Mouse (Mus musculus): ENCODE results near the gene Srgap1. TPM values are rescaled to one million over a fixed set of nuclear protein-coding genes. Genes with fewer than 3 reads are reported as not detected.

Srgap1 gene
- polyA plus RNA-seq, 1 experiment = 16.2 TPM

DNA sequence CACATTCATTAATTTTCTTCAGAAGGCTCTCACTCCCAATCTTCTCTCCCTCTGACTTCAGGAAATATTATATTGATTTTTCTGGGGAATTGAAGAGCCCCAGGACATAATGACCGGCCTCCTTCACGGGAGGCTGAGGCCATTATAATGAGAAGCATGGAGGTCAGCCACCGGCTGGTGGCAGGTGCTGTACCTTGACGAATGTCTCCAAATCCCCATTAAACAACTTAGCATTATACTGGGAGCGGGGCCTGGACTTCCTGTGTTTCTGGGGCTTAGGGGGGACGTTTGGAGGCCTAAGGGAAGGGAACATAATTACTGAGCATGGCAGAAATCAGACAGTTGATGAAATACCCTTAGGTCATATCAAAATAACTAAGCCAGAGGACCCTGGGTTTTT lies 218.1 kb downstream of the Srgap1 start:
- H3K27ac ChIP-seq (ENCODE audit: insufficient read depth, low read length) = no peak overlapping the region
- no peak overlapping the region for H3K4me3 ChIP-seq (ENCODE audit: insufficient read depth, low read length)
- H3K4me1 ChIP-seq (ENCODE audit: control insufficient read depth, insufficient read depth, low read length) = no peaks in the 10 kb centered on the region
- TF ChIP-seq CTCF (IDR thresholded peaks at IDR 0.05; ENCODE audit: borderline replicate concordance, insufficient read depth, low read length) (no peak), POLR2A (IDR thresholded peaks at IDR 0.05; ENCODE audit: low read depth, low read length) (no peak)

DNA sequence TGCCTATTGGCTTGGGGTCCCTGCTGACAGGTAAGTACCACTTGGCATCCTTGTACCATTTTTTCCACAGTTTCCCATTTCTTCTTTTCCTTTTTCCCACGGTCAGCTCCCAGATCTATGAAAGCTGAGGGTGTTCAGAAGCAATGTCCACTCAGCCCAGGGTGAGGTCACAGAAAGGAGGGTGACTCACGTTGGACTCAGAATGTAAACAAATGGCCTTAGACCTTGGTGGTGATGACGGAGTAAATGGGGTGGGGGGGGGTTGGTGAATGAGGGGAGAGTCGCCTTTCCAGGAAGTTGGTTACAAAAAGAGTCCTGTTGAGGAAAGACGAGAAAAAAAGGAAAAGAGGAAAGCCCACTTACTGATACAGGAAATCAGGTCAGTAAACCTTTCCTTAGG lies 224.4 kb downstream of the Srgap1 start:
- Histone ChIP-seq H3K4me3 (ENCODE audit: insufficient read depth, low read length) (no peak overlapping the region), H3K27ac (ENCODE audit: insufficient read depth, low read length) (no peak overlapping the region)
- no peak for TF ChIP-seq CTCF (IDR thresholded peaks at IDR 0.05; ENCODE audit: borderline replicate concordance, insufficient read depth, low read length)
- TF ChIP-seq POLR2A (IDR thresholded peaks at IDR 0.05; ENCODE audit: low read depth, low read length) = no peak

DNA sequence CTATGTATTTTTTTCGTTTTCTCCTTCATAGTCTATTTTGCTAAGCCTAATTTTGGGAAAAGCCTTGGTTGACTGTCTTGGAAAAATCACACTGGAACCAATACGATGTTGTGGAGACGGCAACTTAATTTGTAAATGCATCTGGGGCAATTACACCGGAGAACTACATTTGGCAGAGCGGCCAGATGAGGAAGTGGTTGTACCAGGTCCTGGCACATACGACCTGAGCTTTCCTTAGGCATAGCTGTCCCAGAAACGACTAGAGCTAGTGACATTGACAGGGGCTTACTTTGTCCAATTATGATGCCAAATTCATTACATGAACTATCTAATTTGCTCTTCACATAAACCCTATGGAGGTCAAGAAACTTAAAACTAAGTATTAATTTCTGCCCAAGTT lies 226.3 kb downstream of the Srgap1 start:
- H3K4me3 ChIP-seq (ENCODE audit: insufficient read depth, low read length) = no peak overlapping the region
- TF ChIP-seq CTCF (IDR thresholded peaks at IDR 0.05; ENCODE audit: borderline replicate concordance, insufficient read depth, low read length) = no peak
- no peak for TF ChIP-seq POLR2A (IDR thresholded peaks at IDR 0.05; ENCODE audit: low read depth, low read length)

More for the DNA sequence above, 224.4 kb downstream of the Srgap1 start:
- no peaks in the 10 kb centered on the region; the same call in 1 of the 2 replicates for H3K4me1 ChIP-seq (ENCODE audit: control insufficient read depth, insufficient read depth, low read length)

DNA sequence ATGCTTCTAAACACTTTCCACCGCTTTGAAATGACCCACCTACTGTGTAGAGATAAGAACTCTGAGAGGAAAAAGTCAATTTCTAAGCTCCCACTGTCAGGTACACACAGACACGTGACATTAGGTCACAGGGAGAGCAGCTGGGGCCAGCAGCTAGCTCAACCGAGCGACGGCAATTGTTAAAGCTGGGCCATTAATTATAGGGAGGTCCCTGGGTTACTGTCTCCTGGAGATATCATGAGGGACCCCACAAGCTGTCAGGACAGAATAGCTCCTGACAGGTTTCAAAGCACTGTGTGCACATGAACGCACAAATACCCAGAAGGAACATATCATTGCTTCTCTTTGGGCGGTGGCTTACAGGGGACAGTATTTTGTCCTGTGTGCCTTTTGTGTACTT lies 229.1 kb downstream of the Srgap1 start:
- TF ChIP-seq CTCF (IDR thresholded peaks at IDR 0.05; ENCODE audit: borderline replicate concordance, insufficient read depth, low read length) = no peak
- TF ChIP-seq POLR2A (IDR thresholded peaks at IDR 0.05; ENCODE audit: low read depth, low read length) = no peak
- Histone ChIP-seq H3K27ac (ENCODE audit: insufficient read depth, low read length) (no peak overlapping the region), H3K4me3 (ENCODE audit: insufficient read depth, low read length) (no peak overlapping the region), H3K4me1 (ENCODE audit: control insufficient read depth, insufficient read depth, low read length) (no peaks in the 10 kb centered on the region; the same call in 1 of the 2 replicates)

More for the DNA sequence above, 226.3 kb downstream of the Srgap1 start:
- H3K4me1 ChIP-seq (ENCODE audit: control insufficient read depth, insufficient read depth, low read length) = no peaks in the 10 kb centered on the region; the same call in 1 of the 2 replicates
- H3K27ac ChIP-seq (ENCODE audit: insufficient read depth, low read length) = no peak overlapping the region

DNA sequence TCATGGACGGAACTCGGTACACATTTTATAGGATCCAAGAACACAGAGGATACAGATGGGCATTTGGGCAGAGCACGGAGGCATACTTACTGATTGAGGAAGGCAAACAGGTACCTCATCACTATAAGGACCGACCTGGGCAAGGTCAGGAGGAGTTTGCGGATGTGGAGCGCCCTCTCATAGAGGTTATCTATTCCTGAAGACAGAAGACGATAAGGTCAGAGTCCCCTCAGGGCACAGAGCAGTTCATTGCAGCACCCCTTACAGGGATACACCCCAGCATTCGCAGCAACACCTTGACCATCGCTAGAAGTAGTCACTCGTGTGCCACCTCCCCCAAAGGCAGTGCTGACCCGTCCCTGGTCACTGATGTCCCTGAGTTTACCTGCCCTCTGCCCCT lies 239.3 kb downstream of the Srgap1 start:
- no peak overlapping the region for H3K27ac ChIP-seq (ENCODE audit: insufficient read depth, low read length)
- no peaks in the 10 kb centered on the region for H3K4me1 ChIP-seq (ENCODE audit: control insufficient read depth, insufficient read depth, low read length)
- H3K4me3 ChIP-seq (ENCODE audit: insufficient read depth, low read length) = no peak overlapping the region
- TF ChIP-seq POLR2A (IDR thresholded peaks at IDR 0.05; ENCODE audit: low read depth, low read length) = no peak
- no peak for TF ChIP-seq CTCF (IDR thresholded peaks at IDR 0.05; ENCODE audit: borderline replicate concordance, insufficient read depth, low read length)

DNA sequence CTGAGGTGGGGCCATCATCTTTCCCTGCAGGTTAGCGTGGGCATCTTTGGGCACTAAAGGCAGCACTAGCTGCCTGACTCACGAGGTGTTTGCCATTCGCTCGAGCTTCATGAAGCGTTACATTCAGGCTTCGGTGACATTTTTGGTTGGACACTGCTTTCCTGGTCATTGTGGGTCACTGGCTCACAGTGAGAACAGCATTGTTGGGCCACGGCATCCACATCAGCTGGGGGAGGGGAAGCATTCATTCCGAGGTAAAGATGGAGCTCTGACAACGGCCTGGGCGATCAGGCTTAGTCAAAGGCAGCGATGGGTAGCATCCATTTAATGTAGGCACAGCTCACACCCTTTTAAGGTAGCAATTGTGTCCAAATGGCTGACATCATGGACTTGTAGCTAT lies 240.3 kb downstream of the Srgap1 start:
- H3K27ac ChIP-seq (ENCODE audit: insufficient read depth, low read length) = no peak overlapping the region
- no peak overlapping the region for H3K4me3 ChIP-seq (ENCODE audit: insufficient read depth, low read length)
- TF ChIP-seq CTCF (IDR thresholded peaks at IDR 0.05; ENCODE audit: borderline replicate concordance, insufficient read depth, low read length) = no peak
- H3K4me1 ChIP-seq (ENCODE audit: control insufficient read depth, insufficient read depth, low read length) = no peaks in the 10 kb centered on the region

- no peaks in the 10 kb centered on the region for H3K4me1 ChIP-seq (ENCODE audit: control insufficient read depth, insufficient read depth, low read length)
- H3K27ac ChIP-seq (ENCODE audit: insufficient read depth, low read length) = no peak overlapping the region
- no peak for TF ChIP-seq POLR2A (IDR thresholded peaks at IDR 0.05; ENCODE audit: low read depth, low read length)
- no peak for TF ChIP-seq CTCF (IDR thresholded peaks at IDR 0.05; ENCODE audit: borderline replicate concordance, insufficient read depth, low read length)
- H3K4me3 ChIP-seq (ENCODE audit: insufficient read depth, low read length) = no peak overlapping the region
These were observed 241.2 kb downstream of the Srgap1 start for GRCm38 (mm10) chr10:121805933-121806341.

DNA sequence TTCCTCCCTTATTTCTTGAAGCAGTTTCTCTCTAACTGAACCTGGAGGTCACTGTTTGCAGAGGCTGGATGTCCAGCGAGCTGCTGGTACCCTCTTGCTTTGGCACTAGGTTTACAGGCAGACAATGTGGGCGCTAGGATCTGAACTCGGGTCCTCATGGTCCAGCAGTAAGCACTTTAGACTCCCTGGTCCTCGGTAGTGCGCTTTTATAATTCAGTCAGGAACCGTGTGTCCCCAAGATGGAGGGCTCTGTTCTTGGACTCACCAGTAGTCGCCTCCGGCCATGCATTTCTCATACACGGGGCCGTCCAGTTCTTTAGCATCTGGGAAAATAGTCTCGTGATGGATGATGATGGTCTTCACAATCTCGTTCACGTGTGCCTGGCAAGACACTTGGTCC lies 242.6 kb downstream of the Srgap1 start:
- TF ChIP-seq POLR2A (IDR thresholded peaks at IDR 0.05; ENCODE audit: low read depth, low read length) = no peak
- no peak for TF ChIP-seq CTCF (IDR thresholded peaks at IDR 0.05; ENCODE audit: borderline replicate concordance, insufficient read depth, low read length)
- no peak overlapping the region for H3K4me3 ChIP-seq (ENCODE audit: insufficient read depth, low read length)
- H3K27ac ChIP-seq (ENCODE audit: insufficient read depth, low read length) = no peak overlapping the region
- H3K4me1 ChIP-seq (ENCODE audit: control insufficient read depth, insufficient read depth, low read length) = no peaks in the 10 kb centered on the region

GRCm38 (mm10) chr10:121800041-121800440 lies 247.1 kb downstream of the Srgap1 start:
- TF ChIP-seq POLR2A (IDR thresholded peaks at IDR 0.05; ENCODE audit: low read depth, low read length) = no peak
- TF ChIP-seq CTCF (IDR thresholded peaks at IDR 0.05; ENCODE audit: borderline replicate concordance, insufficient read depth, low read length) = no peak
- Histone ChIP-seq H3K4me3 (ENCODE audit: insufficient read depth, low read length) (no peak overlapping the region), H3K27ac (ENCODE audit: insufficient read depth, low read length) (no peak overlapping the region), H3K4me1 (ENCODE audit: control insufficient read depth, insufficient read depth, low read length) (no peaks in the 10 kb centered on the region)

DNA sequence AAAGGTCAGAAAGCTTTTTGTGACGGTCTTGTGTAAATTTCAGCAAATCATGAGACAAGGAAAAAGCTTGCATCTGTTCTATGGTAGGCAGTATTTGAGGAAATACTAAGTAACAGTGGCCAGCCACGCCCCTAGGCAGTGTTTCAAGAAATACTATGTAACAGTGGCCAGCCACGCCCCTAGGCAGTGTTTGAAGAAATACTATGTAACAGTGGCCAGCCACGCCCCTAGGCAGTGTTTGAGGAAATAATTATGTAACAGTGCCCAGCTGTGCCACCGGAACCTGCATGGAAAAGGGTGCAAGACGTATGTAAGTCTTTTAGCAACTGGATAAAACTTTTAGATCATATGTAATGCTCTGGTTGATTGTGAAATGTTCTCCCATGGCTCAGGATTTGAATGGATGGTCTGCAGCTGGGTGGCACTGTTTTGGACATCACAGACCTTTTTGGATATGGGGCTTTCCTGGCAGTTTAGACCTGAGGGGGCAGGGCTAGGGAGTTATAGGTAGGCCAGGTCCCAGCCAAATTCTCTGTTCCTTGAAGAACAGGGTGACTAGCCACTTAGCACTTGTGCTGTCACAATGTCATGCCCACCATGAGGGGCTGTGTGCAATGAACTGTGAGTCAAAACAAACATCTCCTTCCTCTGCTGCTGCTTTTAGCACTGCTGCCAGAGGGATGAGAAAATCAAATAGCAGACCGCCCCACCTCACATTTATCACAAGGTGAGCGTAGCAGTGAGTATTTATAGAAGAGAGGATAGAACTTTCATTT lies 250.9 kb downstream of the Srgap1 start:
- Histone ChIP-seq H3K4me3 (ENCODE audit: insufficient read depth, low read length) (no peak overlapping the region), H3K27ac (ENCODE audit: insufficient read depth, low read length) (no peak overlapping the region), H3K4me1 (ENCODE audit: control insufficient read depth, insufficient read depth, low read length) (no peaks in the 10 kb centered on the region)
- TF ChIP-seq CTCF (IDR thresholded peaks at IDR 0.05; ENCODE audit: borderline replicate concordance, insufficient read depth, low read length) = no peak
- TF ChIP-seq POLR2A (IDR thresholded peaks at IDR 0.05; ENCODE audit: low read depth, low read length) = no peak
